Mouse (Mus musculus): Measurements from ENCODE around the gene Anapc15-ps. TPM values are rescaled to one million over a fixed set of nuclear protein-coding genes. Genes with fewer than 3 reads are reported as not detected.

Anapc15-ps gene
- polyA plus RNA-seq, 1 experiment from 2014 or later: not detected

DNA sequence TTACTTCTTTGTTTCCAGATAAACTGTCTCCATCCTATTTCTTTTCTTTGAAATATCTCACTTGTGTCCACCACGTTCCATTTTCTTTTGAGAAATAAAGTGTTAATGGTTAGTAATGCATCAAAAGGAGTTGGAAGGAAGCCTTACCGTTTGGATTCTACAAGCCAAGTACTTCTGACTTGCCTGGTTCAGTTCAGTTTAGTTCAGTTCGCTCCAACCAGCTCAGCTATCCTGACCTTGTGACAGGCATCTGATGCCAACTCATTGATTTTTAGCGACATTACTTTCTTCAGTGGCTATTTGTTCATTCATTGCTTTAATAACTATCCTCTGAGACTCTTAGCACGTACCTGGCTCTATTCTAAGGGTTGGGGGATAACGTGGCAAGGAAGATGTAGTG is 42.4 kb upstream of the Anapc15-ps start:
- H3K9me3 ChIP-seq (ENCODE audit: control insufficient read depth): no peaks in the 10 kb centered on the region
- ATAC-seq: no peak
- no peak for TF ChIP-seq CTCF (IDR thresholded peaks at IDR 0.05; ENCODE audit: low read depth)
- no peaks in the 10 kb centered on the region for H3K36me3 ChIP-seq (ENCODE audit: control insufficient read depth, insufficient read depth)
- H3K4me3 ChIP-seq (ENCODE audit: low read depth, low read length): no peak overlapping the region
- H3K4me1 ChIP-seq (replicated peaks; ENCODE audit: control insufficient read depth, insufficient read depth, low read length): 0 out of 2 replicates have a peak, but pooled peaks cover 4% of the 10 kb centered on the region
- H3K4me2 ChIP-seq (replicated peaks; ENCODE audit: low read depth): no peak overlapping the region
- no peak overlapping the region for H3K27ac ChIP-seq (ENCODE audit: low read depth, low read length)
- H3K27me3 ChIP-seq (replicated peaks; ENCODE audit: control insufficient read depth, insufficient read depth, low read length): no peaks in the 10 kb centered on the region
- no peak overlapping the region for H3K9ac ChIP-seq (ENCODE audit: low read depth, low read length)
- 51% methylated on average over 6 of the region's 6 CpGs for WGBS

DNA sequence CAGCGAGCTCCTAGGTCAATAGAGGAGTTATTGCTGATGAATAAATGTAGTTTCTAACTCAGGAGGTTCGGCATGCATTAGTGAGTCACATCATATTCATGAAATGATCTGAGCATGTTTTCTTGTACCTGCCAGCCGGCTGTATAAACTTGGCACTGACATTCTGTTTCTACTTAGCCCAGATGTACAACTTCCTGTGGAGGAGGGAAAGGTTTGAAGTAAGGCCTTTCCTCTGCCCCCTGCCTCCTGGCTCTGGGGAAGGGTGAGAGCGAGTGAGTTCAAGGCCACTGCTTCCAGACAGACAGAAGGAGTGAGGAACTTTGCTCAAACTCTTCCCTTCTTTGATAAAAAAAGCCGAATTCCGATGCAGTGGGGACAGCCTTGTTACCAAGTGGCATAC is 39.0 kb upstream of the Anapc15-ps start:
- WGBS: 45% methylated on average over 6 of the region's 6 CpGs
- no peak overlapping the region for H3K9ac ChIP-seq (ENCODE audit: low read depth, low read length)
- H3K36me3 ChIP-seq (ENCODE audit: control insufficient read depth, insufficient read depth): no peaks in the 10 kb centered on the region
- TF ChIP-seq CTCF (IDR thresholded peaks at IDR 0.05; ENCODE audit: low read depth): no peak
- no peak for ATAC-seq
- no peaks in the 10 kb centered on the region for H3K27me3 ChIP-seq (replicated peaks; ENCODE audit: control insufficient read depth, insufficient read depth, low read length)
- H3K4me1 ChIP-seq (replicated peaks; ENCODE audit: control insufficient read depth, insufficient read depth, low read length): no peaks in the 10 kb centered on the region
- no peak overlapping the region for H3K4me3 ChIP-seq (ENCODE audit: low read depth, low read length)
- no peaks in the 10 kb centered on the region for H3K9me3 ChIP-seq (ENCODE audit: control insufficient read depth)
- no peak overlapping the region for H3K4me2 ChIP-seq (replicated peaks; ENCODE audit: low read depth)
- H3K27ac ChIP-seq (ENCODE audit: low read depth, low read length): no peak overlapping the region

DNA sequence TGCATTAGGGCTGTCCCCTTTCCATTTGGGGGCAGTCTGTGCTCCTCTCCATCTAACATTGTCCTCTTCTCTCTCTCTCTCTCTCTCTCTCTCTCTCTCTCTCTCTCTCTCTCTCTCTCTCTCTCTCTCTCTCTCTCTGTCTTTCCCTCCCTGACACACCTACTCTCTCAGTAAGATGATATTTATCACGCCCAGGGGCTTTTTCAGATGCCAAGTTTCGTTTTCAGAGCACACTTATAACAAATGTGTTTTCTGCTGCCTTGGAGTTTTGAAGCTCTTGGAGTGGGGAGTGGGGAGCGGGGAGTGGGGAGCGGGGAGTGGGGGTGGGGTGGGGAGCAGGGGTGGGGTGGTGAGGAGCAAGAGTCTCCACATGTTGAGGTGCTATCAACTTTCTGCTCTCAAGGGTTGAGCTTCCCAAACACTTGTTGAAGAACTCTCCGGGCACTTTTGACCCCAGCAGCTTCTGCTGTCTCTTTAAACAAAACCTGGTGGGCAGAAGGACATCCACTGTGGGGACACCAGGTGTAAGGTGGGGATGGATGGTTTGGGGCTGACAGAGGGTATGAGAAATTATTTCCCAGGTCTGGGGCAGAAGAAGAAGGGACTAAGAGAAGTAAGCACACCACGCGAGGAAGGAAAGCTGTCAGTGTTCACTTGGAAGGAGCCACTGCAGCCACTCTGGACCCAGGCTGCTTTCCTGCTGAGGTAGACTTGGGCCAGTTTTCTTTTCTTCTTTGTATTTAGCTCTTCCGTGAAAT is 36.8 kb upstream of the Anapc15-ps start:
- no peaks in the 10 kb centered on the region for H3K27me3 ChIP-seq (replicated peaks; ENCODE audit: control insufficient read depth, insufficient read depth, low read length)
- 76% methylated on average over 8 of the region's 8 CpGs for WGBS
- no peaks in the 10 kb centered on the region for H3K9me3 ChIP-seq (ENCODE audit: control insufficient read depth)
- no peaks in the 10 kb centered on the region for H3K4me1 ChIP-seq (replicated peaks; ENCODE audit: control insufficient read depth, insufficient read depth, low read length)
- no peaks in the 10 kb centered on the region for H3K36me3 ChIP-seq (ENCODE audit: control insufficient read depth, insufficient read depth)
- no peak overlapping the region for H3K4me3 ChIP-seq (ENCODE audit: low read depth, low read length)
- no peak overlapping the region for H3K9ac ChIP-seq (ENCODE audit: low read depth, low read length)
- H3K4me2 ChIP-seq (replicated peaks; ENCODE audit: low read depth): no peak overlapping the region
- TF ChIP-seq CTCF (IDR thresholded peaks at IDR 0.05; ENCODE audit: low read depth): no peak
- no peak for ATAC-seq
- H3K27ac ChIP-seq (ENCODE audit: low read depth, low read length): no peak overlapping the region

DNA sequence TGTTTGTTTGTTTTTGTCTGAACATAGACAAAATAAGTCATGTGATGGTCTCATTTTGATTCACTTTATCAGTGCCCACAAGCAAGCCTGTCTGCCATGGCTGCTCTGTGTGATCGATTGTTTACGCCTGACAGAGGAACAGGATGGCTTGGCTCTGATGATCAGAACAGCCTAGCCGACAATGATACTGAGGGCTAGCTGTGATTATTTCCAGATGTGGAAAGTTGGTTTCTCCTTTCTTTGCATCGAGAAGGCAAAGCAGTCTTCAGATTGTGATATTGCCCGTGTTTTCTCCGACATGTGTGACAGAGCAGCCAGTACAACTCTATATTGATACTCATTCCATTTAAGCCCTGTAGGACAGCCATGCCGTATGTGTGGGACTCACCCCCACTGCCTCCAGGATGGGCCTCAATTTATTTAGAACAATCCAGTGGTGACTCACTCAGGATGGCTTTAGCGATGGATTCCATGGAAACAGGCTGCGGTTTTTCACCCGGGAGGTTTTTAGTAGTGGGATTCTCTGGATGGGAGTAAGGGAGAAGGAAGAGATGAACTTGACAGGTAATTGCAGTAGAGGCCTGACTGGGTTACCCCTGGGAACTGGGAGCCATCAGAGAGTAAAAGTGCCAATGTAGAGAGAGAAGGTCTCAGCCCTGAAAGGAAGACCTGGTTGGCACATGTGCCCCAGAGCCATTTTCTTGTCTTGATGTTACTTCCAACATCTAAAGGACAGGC is 36.1 kb upstream of the Anapc15-ps start:
- no peak overlapping the region for H3K27ac ChIP-seq (ENCODE audit: low read depth, low read length)
- no peak for ATAC-seq
- no peaks in the 10 kb centered on the region for H3K4me1 ChIP-seq (replicated peaks; ENCODE audit: control insufficient read depth, insufficient read depth, low read length)
- WGBS: 75% methylated on average over 10 of the region's 10 CpGs
- H3K36me3 ChIP-seq (ENCODE audit: control insufficient read depth, insufficient read depth): no peaks in the 10 kb centered on the region
- no peak overlapping the region for H3K9ac ChIP-seq (ENCODE audit: low read depth, low read length)
- no peak overlapping the region for H3K4me2 ChIP-seq (replicated peaks; ENCODE audit: low read depth)
- no peaks in the 10 kb centered on the region for H3K9me3 ChIP-seq (ENCODE audit: control insufficient read depth)
- H3K27me3 ChIP-seq (replicated peaks; ENCODE audit: control insufficient read depth, insufficient read depth, low read length): no peaks in the 10 kb centered on the region
- no peak for TF ChIP-seq CTCF (IDR thresholded peaks at IDR 0.05; ENCODE audit: low read depth)
- no peak overlapping the region for H3K4me3 ChIP-seq (ENCODE audit: low read depth, low read length)

DNA sequence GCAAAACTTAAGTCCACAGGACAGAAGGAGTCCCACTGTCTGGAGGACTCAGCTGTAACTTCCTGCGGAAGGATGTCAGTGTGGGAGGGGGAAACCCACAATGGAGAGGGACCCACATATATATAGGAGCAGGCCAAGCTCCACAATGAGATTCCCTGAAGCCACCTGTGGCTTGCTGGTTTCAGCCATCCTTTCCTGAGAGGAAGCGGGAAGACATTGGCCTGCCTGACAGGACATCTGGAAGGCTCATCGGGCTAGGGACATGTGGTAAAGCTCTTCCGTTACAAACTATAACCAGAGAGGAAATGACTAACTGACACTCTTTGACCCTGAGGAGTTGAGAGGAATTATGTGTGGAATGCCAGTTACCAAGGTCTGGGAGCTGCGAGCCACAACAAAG is 34.8 kb upstream of the Anapc15-ps start:
- H3K9ac ChIP-seq (ENCODE audit: low read depth, low read length): no peak overlapping the region
- no peak overlapping the region for H3K27ac ChIP-seq (ENCODE audit: low read depth, low read length)
- no peak overlapping the region for H3K4me3 ChIP-seq (ENCODE audit: low read depth, low read length)
- no peak for ATAC-seq
- 63% methylated on average over 5 of the region's 5 CpGs for WGBS
- no peaks in the 10 kb centered on the region for H3K9me3 ChIP-seq (ENCODE audit: control insufficient read depth)
- no peak overlapping the region for H3K4me2 ChIP-seq (replicated peaks; ENCODE audit: low read depth)
- no peaks in the 10 kb centered on the region for H3K27me3 ChIP-seq (replicated peaks; ENCODE audit: control insufficient read depth, insufficient read depth, low read length)
- no peaks in the 10 kb centered on the region for H3K4me1 ChIP-seq (replicated peaks; ENCODE audit: control insufficient read depth, insufficient read depth, low read length)
- no peaks in the 10 kb centered on the region for H3K36me3 ChIP-seq (ENCODE audit: control insufficient read depth, insufficient read depth)
- TF ChIP-seq CTCF (IDR thresholded peaks at IDR 0.05; ENCODE audit: low read depth): no peak

DNA sequence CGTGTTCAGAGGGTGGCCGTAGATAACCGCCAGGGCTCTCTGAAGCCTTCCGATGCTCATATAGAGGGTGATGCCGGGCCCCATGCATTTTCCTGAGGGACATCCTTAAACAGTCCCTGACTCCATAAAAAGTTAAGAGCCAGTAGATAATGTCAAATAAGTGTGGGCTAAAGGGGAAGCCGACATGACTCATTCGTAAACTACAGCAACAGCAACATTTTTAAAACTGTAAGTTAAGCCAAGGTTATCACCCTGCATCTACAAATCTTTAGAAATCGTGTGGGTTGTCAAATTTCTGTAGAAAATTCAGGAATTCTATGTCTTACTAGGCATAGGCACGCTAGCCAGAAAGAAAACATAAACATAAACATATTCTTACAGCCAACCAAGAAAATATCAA is 33.6 kb upstream of the Anapc15-ps start:
- Histone ChIP-seq H3K9ac (ENCODE audit: low read depth, low read length) (no peak overlapping the region), H3K4me1 (replicated peaks; ENCODE audit: control insufficient read depth, insufficient read depth, low read length) (no peaks in the 10 kb centered on the region), H3K27me3 (replicated peaks; ENCODE audit: control insufficient read depth, insufficient read depth, low read length) (no peaks in the 10 kb centered on the region), H3K36me3 (ENCODE audit: control insufficient read depth, insufficient read depth) (no peaks in the 10 kb centered on the region), H3K4me2 (replicated peaks; ENCODE audit: low read depth) (no peak overlapping the region), H3K4me3 (ENCODE audit: low read depth, low read length) (no peak overlapping the region), H3K9me3 (ENCODE audit: control insufficient read depth) (no peaks in the 10 kb centered on the region), H3K27ac (ENCODE audit: low read depth, low read length) (no peak overlapping the region)
- no peak for TF ChIP-seq CTCF (IDR thresholded peaks at IDR 0.05; ENCODE audit: low read depth)
- no peak for ATAC-seq
- 87% methylated on average over 9 of the region's 9 CpGs for WGBS

Measured in intestine, postnatal 0 days (tissue).